Mouse (Mus musculus) activated CD4-positive, CD25-positive, alpha-beta regulatory T cell (primary cell): Measurements from ENCODE around the gene Polr3c. TPM values are rescaled to one million over a fixed set of nuclear protein-coding genes. Genes with fewer than 3 reads are reported as not detected.

Experiments used
- polyA plus RNA-seq, 2 experiments: library from polyadenylated mRNA; unstranded; fragments of 100-300 nt; shearing (Covaris generic); gene quantifications; one replicate each; pipeline ENCODE4 v1.2.1; 2017

The Polr3c gene
- polyA plus RNA-seq: 10 to 100 TPM; 73.7 to 80.2 TPM

GRCm38 (mm10) chr3:96727343-96727827 is at the start of gene Polr3c, which contains the start of gene Rnf115:
Gene Polr3c, minus strand, starts transcription at chr3:96727628.
Gene Rnf115, plus strand, starts transcription at chr3:96727664.

GRCm38 (mm10) chr3:96707903-96708683 is 19.3 kb downstream of the Polr3c start, which contains the start of gene Nudt17:
Gene Nudt17, minus strand, starts transcription at chr3:96708562.

GRCm38 (mm10) chr3:96696198-96696765 is 31.1 kb downstream of the Polr3c start, which contains the start of gene Pias3:
Gene Pias3, plus strand, starts transcription at chr3:96696384.

GRCm38 (mm10) chr3:96669727-96670468 is 57.5 kb downstream of the Polr3c start, which contains the start of gene Ankrd35:
Gene Ankrd35, plus strand, starts transcription at chr3:96670131.

Other genes with a start within 250 kb of the Polr3c start
- not detected for gene Hfe2, start 202.5 kb downstream of the Polr3c start, polyA plus RNA-seq
- gene Txnip, start 169.7 kb downstream of the Polr3c start, polyA plus RNA-seq: 100 to 1,000 TPM; 566 to 913 TPM
- gene Gm16253, start 150.6 kb downstream of the Polr3c start, polyA plus RNA-seq: under 1 TPM; 0.62 to 0.69 TPM
- gene Polr3gl, start 133.4 kb downstream of the Polr3c start, polyA plus RNA-seq: 10 to 100 TPM; 15.0 to 21.6 TPM
- gene Ankrd34a, start 131.0 kb downstream of the Polr3c start, polyA plus RNA-seq: not detected
- gene Lix1l, start 126.5 kb downstream of the Polr3c start, polyA plus RNA-seq: under 1 TPM; 0.06 to 0.18 TPM
- gene Rbm8a, start 97.7 kb downstream of the Polr3c start, polyA plus RNA-seq: 100 to 1,000 TPM; 156 to 191 TPM
- 10 to 100 TPM; 33.0 to 66.2 TPM for gene Pex11b, start 92.3 kb downstream of the Polr3c start, polyA plus RNA-seq
- gene Gm42957, start 92.2 kb downstream of the Polr3c start, polyA plus RNA-seq: under 1 TPM in 1 of 2 experiments, not detected in 1; 0.33 TPM
- gene Itga10, start 82.0 kb downstream of the Polr3c start, polyA plus RNA-seq: under 1 TPM; 0.04 to 0.16 TPM
- under 1 TPM in 1 of 2 experiments, not detected in 1; 0.64 TPM for gene Ankrd35, start 57.5 kb downstream of the Polr3c start, polyA plus RNA-seq
- gene Pias3, start 31.2 kb downstream of the Polr3c start, polyA plus RNA-seq: 10 to 100 TPM; 19.7 to 28.1 TPM
- under 1 TPM; 0.55 to 0.71 TPM for gene Nudt17, start 19.1 kb downstream of the Polr3c start, polyA plus RNA-seq
- gene Rnf115, start within 50 bp of the Polr3c start, polyA plus RNA-seq: 100 to 1,000 TPM; 117 to 137 TPM
- gene Pdzk1, start 101.7 kb upstream of the Polr3c start, polyA plus RNA-seq: not detected
- gene Cd160, start 101.7 kb upstream of the Polr3c start, polyA plus RNA-seq: 10 to 100 TPM in 1 of 2 experiments, 1 to 10 TPM in 1; 7.6 to 24.2 TPM
- under 1 TPM; 0.08 to 0.27 TPM for gene Gja5, start 177.1 kb upstream of the Polr3c start, polyA plus RNA-seq
- gene Gpr89, start 177.7 kb upstream of the Polr3c start, polyA plus RNA-seq: 10 to 100 TPM; 19.3 to 24.2 TPM
- not detected for gene Gja8, start 198.4 kb upstream of the Polr3c start, polyA plus RNA-seq